Mouse (Mus musculus) lung, postnatal 0 days (tissue): ENCODE results near the gene Ophn1. TPM values are rescaled to one million over a fixed set of nuclear protein-coding genes. Genes with fewer than 3 reads are reported as not detected.

Experiments
- ATAC-seq: fragments of 200-750 bp; cut with Nextera tagmentation; 2 replicates; pipeline ENCODE4 v1.8.0; 2017; ENCODE audit warnings: moderate library complexity
- DNase-seq: peaks from one replicate; pipeline ENCODE4 v3.0.0-alpha.2; 2016; ENCODE audit warnings: low spot score
- H3K27ac ChIP-seq: fragments of 300-500 bp; sonication (generic); 2 replicates; pipeline ENCODE4 v1.5.1; 2014; ENCODE audit warnings: antibody characterized with exemption, mild to moderate bottlenecking, low read length, mixed read lengths
- H3K27me3 ChIP-seq: fragments of 300-500 bp; sonication (generic); replicated peaks from 2 replicates; pipeline ENCODE4 v1.6.1; 2014; ENCODE audit warnings: low read length, mixed read lengths; ENCODE audit not compliant: insufficient read depth
- H3K36me3 ChIP-seq: fragments of 300-500 bp; sonication (generic); 2 replicates; pipeline ENCODE4 v1.6.1; 2014; ENCODE audit warnings: low read length, mixed read lengths; ENCODE audit not compliant: insufficient read depth
- H3K4me1 ChIP-seq: fragments of 300-500 bp; sonication (generic); 2 replicates; pipeline ENCODE4 v1.6.1; 2014; ENCODE audit warnings: antibody characterized with exemption, low read depth, low read length, mixed read lengths; ENCODE audit not compliant: insufficient read depth
- H3K4me2 ChIP-seq: fragments of 300-500 bp; sonication (generic); replicated peaks from 2 replicates; pipeline ENCODE4 v1.6.1; 2014; ENCODE audit warnings: low read depth, mild to moderate bottlenecking, low read length, moderate library complexity, mixed read lengths
- H3K4me3 ChIP-seq: fragments of 300-500 bp; sonication (generic); 2 replicates; pipeline ENCODE4 v1.5.1; 2014; ENCODE audit warnings: low read depth, low read length
- H3K9ac ChIP-seq: fragments of 300-500 bp; sonication (generic); replicated peaks from 2 replicates; pipeline ENCODE4 v1.6.1; 2014; ENCODE audit warnings: low read depth, mild to moderate bottlenecking
- H3K9me3 ChIP-seq: fragments of 300-500 bp; sonication (generic); 2 replicates; pipeline ENCODE4 v1.6.1; 2016; ENCODE audit warnings: low read length, mixed read lengths
- CTCF ChIP-seq: IDR thresholded peaks from 2 replicates; pipeline ENCODE4 v1.5.1; 2016; ENCODE audit warnings: antibody characterized with exemption, mild to moderate bottlenecking
- EP300 ChIP-seq: IDR thresholded peaks from 2 replicates; pipeline ENCODE4 v1.6.1; 2016; ENCODE audit warnings: antibody characterized with exemption, mild to moderate bottlenecking, control low read depth
- WGBS: fragments of 180-500 bp; shearing (Covaris S2); extraction: QIAGEN DNeasy Blood & Tissue Kit; methylation state at CpG from one replicate; pipeline ENCODE4 v1.1.7; 2014; 5-methylcytosine and 5-hydroxymethylcytosine counted together
- polyA plus RNA-seq: library from polyadenylated mRNA; unstranded; fragments of >200 nt; fragmentation: Nextera tagmentation; extraction: Ambion mirVana; gene quantifications from 2 replicates; pipeline ENCODE4 v1.2.1, GENCODE M21; 2015

The Ophn1 gene
- polyA plus RNA-seq, 1 experiment from 2014 or later = 17.7 TPM

GRCm38 (mm10) chrX:98908910-98909309, 18.1 kb upstream of the Ophn1 start:
- no peaks in the 10 kb centered on the region for H3K9me3 ChIP-seq
- ATAC-seq (no peak), DNase-seq (no peak)
- H3K4me2 ChIP-seq = no peak overlapping the region
- H3K4me3 ChIP-seq = no peak overlapping the region
- H3K27me3 ChIP-seq = no peaks in the 10 kb centered on the region
- no peaks in the 10 kb centered on the region for H3K36me3 ChIP-seq
- H3K9ac ChIP-seq = no peak overlapping the region
- no peaks in the 10 kb centered on the region for H3K4me1 ChIP-seq
- H3K27ac ChIP-seq = no peak overlapping the region
- no peak for TF ChIP-seq EP300
- TF ChIP-seq CTCF = no peak
- WGBS = 27% methylated on average over 1 of the region's 1 CpGs

GRCm38 (mm10) chrX:98904226-98904625, 13.4 kb upstream of the Ophn1 start:
- H3K36me3 ChIP-seq = no peaks in the 10 kb centered on the region
- no peak overlapping the region for H3K4me3 ChIP-seq
- 83% methylated on average over 6 of the region's 6 CpGs for WGBS
- H3K9ac ChIP-seq = no peak overlapping the region
- DNase-seq (no peak), ATAC-seq (no peak)
- no peak overlapping the region for H3K4me2 ChIP-seq
- TF ChIP-seq CTCF (no peak), EP300 (no peak)
- H3K27ac ChIP-seq = no peak overlapping the region
- no peaks in the 10 kb centered on the region for H3K27me3 ChIP-seq
- H3K9me3 ChIP-seq = no peaks in the 10 kb centered on the region
- no peaks in the 10 kb centered on the region for H3K4me1 ChIP-seq

- 62% methylated on average over 3 of the region's 3 CpGs for WGBS
- no peaks in the 10 kb centered on the region for H3K27me3 ChIP-seq
- ATAC-seq (no peak), DNase-seq (peak; percentile 16)
- H3K36me3 ChIP-seq = no peaks in the 10 kb centered on the region
- H3K4me3 ChIP-seq = no peak overlapping the region
- TF ChIP-seq CTCF (no peak), EP300 (no peak)
- no peak overlapping the region for H3K9ac ChIP-seq
- no peak overlapping the region for H3K27ac ChIP-seq
- no peaks in the 10 kb centered on the region for H3K4me1 ChIP-seq
- no peaks in the 10 kb centered on the region for H3K9me3 ChIP-seq
- H3K4me2 ChIP-seq = no peak overlapping the region
These were observed 7.5 kb upstream of the Ophn1 start for GRCm38 (mm10) chrX:98898307-98898706.

GRCm38 (mm10) chrX:98890072-98890405, 786 bp downstream of the Ophn1 start:
- 10% methylated on average over 14 of the region's 14 CpGs for WGBS
- H3K4me2 ChIP-seq = peak overlapping the region; percentile 59
- no peaks in the 10 kb centered on the region for H3K27me3 ChIP-seq
- H3K9ac ChIP-seq = peak overlapping the region; percentile 50
- DNase-seq = peak; percentile 8
- no peaks in the 10 kb centered on the region for H3K4me1 ChIP-seq
- no peaks in the 10 kb centered on the region for H3K9me3 ChIP-seq
- no peaks in the 10 kb centered on the region for H3K36me3 ChIP-seq
- peak overlapping the region; percentile 81 for H3K27ac ChIP-seq
- no peak; the same call in 1 of the 2 replicates for ATAC-seq
- peak overlapping the region; percentile 49 for H3K4me3 ChIP-seq
- no peak for TF ChIP-seq EP300
- no peak for TF ChIP-seq CTCF

- Histone ChIP-seq H3K9me3 (no peaks in the 10 kb centered on the region), H3K36me3 (no peaks in the 10 kb centered on the region), H3K4me1 (no peaks in the 10 kb centered on the region), H3K9ac (no peak overlapping the region), H3K4me2 (no peak overlapping the region), H3K27me3 (no peaks in the 10 kb centered on the region), H3K27ac (no peak overlapping the region), H3K4me3 (no peak overlapping the region)
- ATAC-seq (no peak), DNase-seq (no peak)
- WGBS = 89% methylated on average over 2 of the region's 2 CpGs
- TF ChIP-seq CTCF = no peak
- TF ChIP-seq EP300 = no peak
These were observed 8.8 kb downstream of the Ophn1 start for GRCm38 (mm10) chrX:98881983-98882382.

GRCm38 (mm10) chrX:98881085-98881484, 9.7 kb downstream of the Ophn1 start:
- Histone ChIP-seq H3K4me3 (no peak overlapping the region), H3K36me3 (no peaks in the 10 kb centered on the region), H3K4me1 (no peaks in the 10 kb centered on the region), H3K9ac (no peak overlapping the region), H3K27ac (no peak overlapping the region), H3K9me3 (no peaks in the 10 kb centered on the region), H3K4me2 (no peak overlapping the region), H3K27me3 (no peaks in the 10 kb centered on the region)
- 87% methylated on average over 2 of the region's 2 CpGs for WGBS
- TF ChIP-seq EP300 (no peak), CTCF (no peak)
- ATAC-seq (no peak), DNase-seq (no peak)

GRCm38 (mm10) chrX:98880314-98880713, 10.5 kb downstream of the Ophn1 start:
- H3K27me3 ChIP-seq = no peaks in the 10 kb centered on the region
- no peak overlapping the region for H3K27ac ChIP-seq
- 91% methylated on average over 6 of the region's 6 CpGs for WGBS
- no peaks in the 10 kb centered on the region for H3K9me3 ChIP-seq
- ATAC-seq = no peak
- H3K9ac ChIP-seq = no peak overlapping the region
- TF ChIP-seq EP300 = no peak
- no peak for TF ChIP-seq CTCF
- H3K4me3 ChIP-seq = no peak overlapping the region
- H3K4me2 ChIP-seq = no peak overlapping the region
- no peaks in the 10 kb centered on the region for H3K4me1 ChIP-seq
- H3K36me3 ChIP-seq = no peaks in the 10 kb centered on the region
- DNase-seq = no peak
